Mouse (Mus musculus): Measurements from ENCODE around the gene Fyb.

The Fyb gene

GRCm38 (mm10) chr15:6616382-6617149 is 93.9 kb downstream of the Fyb start:
- Histone ChIP-seq H3K36me3 (ENCODE audit: insufficient read depth, low read length) (no peaks in the 10 kb centered on the region), H3K27me3 (ENCODE audit: insufficient read depth, low read length) (no peaks in the 10 kb centered on the region), H3K9me3 (ENCODE audit: low read length) (no peaks in the 10 kb centered on the region), H3K4me3 (replicated peaks; ENCODE audit: low read length) (no peak overlapping the region), H3K4me1 (replicated peaks; ENCODE audit: low read depth, low read length) (peaks cover 19% of the 10 kb centered on the region)
- no peak for TF ChIP-seq NANOG (IDR thresholded peaks at IDR 0.05; ENCODE audit: borderline replicate concordance, low read length)
- no peak for TF ChIP-seq POU5F1 (IDR thresholded peaks at IDR 0.05; ENCODE audit: borderline replicate concordance, low read length)
- no peak for TF ChIP-seq CTCF (conservative IDR thresholded peaks at IDR 0.05; ENCODE audit: low read length)

- no peak for TF ChIP-seq POU5F1 (IDR thresholded peaks at IDR 0.05; ENCODE audit: borderline replicate concordance, low read length)
- TF ChIP-seq CTCF (conservative IDR thresholded peaks at IDR 0.05; ENCODE audit: low read length), result no peak
- TF ChIP-seq NANOG (IDR thresholded peaks at IDR 0.05; ENCODE audit: borderline replicate concordance, low read length), result no peak
- Histone ChIP-seq H3K9me3 (ENCODE audit: low read length) (no peaks in the 10 kb centered on the region), H3K4me3 (replicated peaks; ENCODE audit: low read length) (no peak overlapping the region), H3K4me1 (replicated peaks; ENCODE audit: low read depth, low read length) (peaks cover 43% of the 10 kb centered on the region), H3K36me3 (ENCODE audit: insufficient read depth, low read length) (no peaks in the 10 kb centered on the region), H3K27me3 (ENCODE audit: insufficient read depth, low read length) (no peaks in the 10 kb centered on the region)
Measured at GRCm38 (mm10) chr15:6619558-6620316, 97.1 kb downstream of the Fyb start.

- H3K27me3 ChIP-seq (ENCODE audit: insufficient read depth, low read length), result peaks cover 4% of the 10 kb centered on the region; the same call in 1 of the 2 replicates
- H3K9me3 ChIP-seq (ENCODE audit: low read length), result no peaks in the 10 kb centered on the region
- peaks cover 67% of the 10 kb centered on the region for H3K4me1 ChIP-seq (replicated peaks; ENCODE audit: low read depth, low read length)
- no peak for TF ChIP-seq POU5F1 (IDR thresholded peaks at IDR 0.05; ENCODE audit: borderline replicate concordance, low read length)
- no peak for TF ChIP-seq NANOG (IDR thresholded peaks at IDR 0.05; ENCODE audit: borderline replicate concordance, low read length)
- TF ChIP-seq CTCF (conservative IDR thresholded peaks at IDR 0.05; ENCODE audit: low read length), result peak; percentile 76
- H3K36me3 ChIP-seq (ENCODE audit: insufficient read depth, low read length), result no peaks in the 10 kb centered on the region
- no peak overlapping the region for H3K4me3 ChIP-seq (replicated peaks; ENCODE audit: low read length)
Measured at GRCm38 (mm10) chr15:6622512-6622911, 99.9 kb downstream of the Fyb start.

- peaks cover 4% of the 10 kb centered on the region; the same call in 1 of the 2 replicates for H3K27me3 ChIP-seq (ENCODE audit: insufficient read depth, low read length)
- TF ChIP-seq CTCF (conservative IDR thresholded peaks at IDR 0.05; ENCODE audit: low read length) (no peak), NANOG (IDR thresholded peaks at IDR 0.05; ENCODE audit: borderline replicate concordance, low read length) (no peak), POU5F1 (IDR thresholded peaks at IDR 0.05; ENCODE audit: borderline replicate concordance, low read length) (no peak)
- H3K4me1 ChIP-seq (replicated peaks; ENCODE audit: low read depth, low read length), result peaks cover 79% of the 10 kb centered on the region
- H3K4me3 ChIP-seq (replicated peaks; ENCODE audit: low read length), result no peak overlapping the region
- no peaks in the 10 kb centered on the region for H3K9me3 ChIP-seq (ENCODE audit: low read length)
- no peaks in the 10 kb centered on the region for H3K36me3 ChIP-seq (ENCODE audit: insufficient read depth, low read length)
Measured at GRCm38 (mm10) chr15:6623529-6624228, 101.0 kb downstream of the Fyb start.

GRCm38 (mm10) chr15:6624365-6625182 is 101.9 kb downstream of the Fyb start:
- Histone ChIP-seq H3K9me3 (ENCODE audit: low read length) (no peaks in the 10 kb centered on the region), H3K4me1 (replicated peaks; ENCODE audit: low read depth, low read length) (peaks cover 86% of the 10 kb centered on the region), H3K27me3 (ENCODE audit: insufficient read depth, low read length) (peaks cover 4% of the 10 kb centered on the region; the same call in 1 of the 2 replicates), H3K36me3 (ENCODE audit: insufficient read depth, low read length) (no peaks in the 10 kb centered on the region), H3K4me3 (replicated peaks; ENCODE audit: low read length) (peak overlapping the region; percentile 58)
- no peak for TF ChIP-seq POU5F1 (IDR thresholded peaks at IDR 0.05; ENCODE audit: borderline replicate concordance, low read length)
- no peak for TF ChIP-seq NANOG (IDR thresholded peaks at IDR 0.05; ENCODE audit: borderline replicate concordance, low read length)
- TF ChIP-seq CTCF (conservative IDR thresholded peaks at IDR 0.05; ENCODE audit: low read length), result no peak

- Histone ChIP-seq H3K4me1 (replicated peaks; ENCODE audit: low read depth, low read length) (peaks cover 86% of the 10 kb centered on the region), H3K27me3 (ENCODE audit: insufficient read depth, low read length) (peaks cover 4% of the 10 kb centered on the region; the same call in 1 of the 2 replicates), H3K4me3 (replicated peaks; ENCODE audit: low read length) (no peak overlapping the region), H3K36me3 (ENCODE audit: insufficient read depth, low read length) (no peaks in the 10 kb centered on the region), H3K9me3 (ENCODE audit: low read length) (no peaks in the 10 kb centered on the region)
- TF ChIP-seq NANOG (IDR thresholded peaks at IDR 0.05; ENCODE audit: borderline replicate concordance, low read length) (no peak), CTCF (conservative IDR thresholded peaks at IDR 0.05; ENCODE audit: low read length) (peak; percentile 87), POU5F1 (IDR thresholded peaks at IDR 0.05; ENCODE audit: borderline replicate concordance, low read length) (no peak)
Measured at GRCm38 (mm10) chr15:6625607-6626033, 103.0 kb downstream of the Fyb start.

- peaks cover 81% of the 10 kb centered on the region for H3K4me1 ChIP-seq (replicated peaks; ENCODE audit: low read depth, low read length)
- peaks cover 4% of the 10 kb centered on the region; the same call in 1 of the 2 replicates for H3K27me3 ChIP-seq (ENCODE audit: insufficient read depth, low read length)
- no peak overlapping the region for H3K4me3 ChIP-seq (replicated peaks; ENCODE audit: low read length)
- no peaks in the 10 kb centered on the region for H3K9me3 ChIP-seq (ENCODE audit: low read length)
- TF ChIP-seq CTCF (conservative IDR thresholded peaks at IDR 0.05; ENCODE audit: low read length) (no peak), POU5F1 (IDR thresholded peaks at IDR 0.05; ENCODE audit: borderline replicate concordance, low read length) (no peak), NANOG (IDR thresholded peaks at IDR 0.05; ENCODE audit: borderline replicate concordance, low read length) (no peak)
- no peaks in the 10 kb centered on the region for H3K36me3 ChIP-seq (ENCODE audit: insufficient read depth, low read length)
Measured at GRCm38 (mm10) chr15:6626123-6626522, 103.5 kb downstream of the Fyb start.
